Mouse (Mus musculus): Measurements from ENCODE around the gene Irx5. TPM values are rescaled to one million over a fixed set of nuclear protein-coding genes. Genes with fewer than 3 reads are reported as not detected.

Gene Irx5
- polyA plus RNA-seq (2017; shearing (Covaris generic)) = not detected

DNA sequence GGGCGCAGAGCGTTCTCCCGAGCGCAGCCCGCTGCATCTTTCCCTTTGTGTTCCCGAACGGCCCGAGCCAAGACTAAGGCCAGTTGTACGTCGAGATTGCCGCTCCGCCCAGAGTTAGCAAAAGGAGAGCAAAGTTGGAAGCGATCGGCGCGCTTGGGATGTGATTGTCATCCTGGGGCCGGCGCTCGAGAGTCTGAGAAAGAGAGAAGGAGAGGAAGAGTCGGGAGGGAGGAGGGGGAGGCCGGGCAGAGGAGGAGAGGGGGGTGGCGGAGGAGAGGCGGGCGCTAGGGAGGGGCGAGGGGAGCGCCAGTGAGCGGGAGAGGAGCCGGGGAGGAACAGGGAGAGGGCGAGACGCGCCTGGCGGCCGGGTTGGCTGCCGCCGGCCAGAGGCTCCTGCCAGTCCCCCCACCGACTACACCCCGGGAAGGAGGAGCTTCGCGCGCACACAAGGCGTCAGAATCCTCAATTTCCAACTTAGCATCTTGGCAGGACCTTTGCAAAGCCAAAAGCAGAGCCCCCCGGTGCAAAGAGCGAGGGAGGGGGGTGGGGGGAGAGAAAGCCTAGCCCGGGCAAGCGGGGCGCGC lies at the start of gene Irx5:
Irx5 (plus strand) TSS at position 228 of the 584 bp plus-strand sequence.

Data from effector memory CD4-positive, alpha-beta T cell, adult 5 months (primary cell).